Mouse (Mus musculus): ENCODE results near the gene Mast4.

DNA sequence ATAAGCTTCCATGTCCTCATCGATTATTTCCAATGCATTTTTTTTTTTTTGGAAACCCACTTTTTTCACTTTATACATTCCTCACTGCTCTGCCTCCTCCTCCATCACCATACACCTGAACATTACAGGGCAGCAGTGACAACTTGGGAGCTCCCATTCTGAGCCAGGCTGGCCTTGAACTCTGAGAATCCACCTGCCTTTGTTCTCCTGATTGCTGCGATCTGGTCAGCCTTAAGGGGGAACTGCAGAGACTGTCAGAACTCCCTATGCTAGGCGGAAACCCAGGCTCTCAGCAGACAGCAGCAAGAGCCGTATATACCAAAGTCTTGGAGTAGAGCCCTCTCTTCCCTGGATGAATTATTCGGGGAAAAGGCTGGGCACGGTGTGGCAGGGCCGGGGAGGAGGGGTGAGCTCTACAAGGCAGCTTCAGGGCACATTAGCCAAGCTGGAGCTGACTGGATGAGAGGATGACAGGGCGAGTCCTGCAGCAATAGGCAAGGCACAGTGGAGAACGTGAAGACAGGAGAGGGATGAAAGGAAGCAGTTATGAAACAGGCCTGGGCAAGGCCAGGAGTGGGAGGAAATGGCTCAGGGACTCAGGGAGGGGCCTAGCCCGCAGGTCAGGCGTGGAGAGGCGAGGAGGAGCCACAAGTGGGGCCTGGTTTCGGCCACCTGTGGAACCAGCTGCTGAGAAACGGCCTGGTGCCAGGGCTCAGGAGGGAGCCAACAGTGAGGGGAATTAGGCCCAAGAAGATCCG is 435.7 kb downstream of the Mast4 start:
- TF ChIP-seq CTCF (IDR thresholded peaks at IDR 0.05; ENCODE audit: extremely low read depth, insufficient read depth, insufficient read length, insufficient replicate concordance) (no peak), POLR2A (IDR thresholded peaks at IDR 0.05; ENCODE audit: low read depth, low read length) (no peak)

Data from spleen, adult 2 months (tissue).